Mouse (Mus musculus) heart, postnatal 0 days (tissue): ENCODE results near the gene Phc2. TPM values are rescaled to one million over a fixed set of nuclear protein-coding genes. Genes with fewer than 3 reads are reported as not detected.

Source experiments
- ATAC-seq: fragments of 200-750 bp; cut with Nextera tagmentation; 2 replicates; pipeline ENCODE4 v1.8.0; 2017; ENCODE audit warnings: low read depth, moderate number of reproducible peaks, moderate library complexity; ENCODE audit not compliant: insufficient read depth
- DNase-seq: peaks from one replicate; pipeline ENCODE4 v3.0.0-alpha.2; 2016; ENCODE audit warnings: low spot score
- H3K27ac ChIP-seq: fragments of 300-500 bp; sonication (generic); 2 replicates; pipeline ENCODE4 v1.5.1; 2014; ENCODE audit warnings: low read depth, mild to moderate bottlenecking
- H3K27me3 ChIP-seq: fragments of 300-500 bp; sonication (generic); 2 replicates; pipeline ENCODE4 v1.6.1; 2014; ENCODE audit warnings: low read length, mixed read lengths; ENCODE audit not compliant: control insufficient read depth, insufficient read depth
- H3K36me3 ChIP-seq: fragments of 300-500 bp; sonication (generic); replicated peaks from 2 replicates; pipeline ENCODE4 v1.6.1; 2014; ENCODE audit warnings: low read length, mixed read lengths; ENCODE audit not compliant: control insufficient read depth, insufficient read depth
- H3K4me1 ChIP-seq: fragments of 300-500 bp; sonication (generic); 2 replicates; pipeline ENCODE4 v1.6.1; 2014; ENCODE audit warnings: antibody characterized with exemption; ENCODE audit not compliant: control insufficient read depth, insufficient read depth
- H3K4me2 ChIP-seq: fragments of 300-500 bp; sonication (generic); 2 replicates; pipeline ENCODE4 v1.6.1; 2014; ENCODE audit warnings: low read depth, mild to moderate bottlenecking, low read length, moderate library complexity
- H3K4me3 ChIP-seq: fragments of 300-500 bp; sonication (generic); 2 replicates; pipeline ENCODE4 v1.5.1; 2014; ENCODE audit warnings: low read depth, low read length
- H3K9ac ChIP-seq: fragments of 300-500 bp; sonication (generic); replicated peaks from 2 replicates; pipeline ENCODE4 v1.6.1; 2014; ENCODE audit warnings: low read depth, low read length, mixed read lengths
- H3K9me3 ChIP-seq: fragments of 300-500 bp; sonication (generic); replicated peaks from 2 replicates; pipeline ENCODE4 v1.6.1; 2016; ENCODE audit warnings: low read length; ENCODE audit not compliant: control insufficient read depth
- CTCF ChIP-seq: IDR thresholded peaks from 2 replicates; pipeline ENCODE4 v1.5.1; 2016; ENCODE audit warnings: antibody characterized with exemption, control low read depth, low read depth
- EP300 ChIP-seq: IDR thresholded peaks from 2 replicates; pipeline ENCODE4 v1.6.1; 2016; ENCODE audit warnings: antibody characterized with exemption, low read depth
- WGBS: fragments of 180-500 bp; shearing (Covaris S2); extraction: QIAGEN DNeasy Blood & Tissue Kit; methylation state at CpG from one replicate; pipeline ENCODE4 v1.1.7; 2014; 5-methylcytosine and 5-hydroxymethylcytosine counted together
- polyA plus RNA-seq: library from polyadenylated mRNA; unstranded; fragments of >200 nt; fragmentation: Nextera tagmentation; extraction: Ambion mirVana; gene quantifications from 2 replicates; pipeline ENCODE4 v1.2.1, GENCODE M21; 2015
- total RNA-seq: library from RNA; depleted of rRNA; stranded (reverse); fragments of >200 nt; gene quantifications from 2 replicates; pipeline ENCODE4 v1.2.3, GENCODE M21; 2014; ENCODE audit warnings: low replicate concordance

Phc2 gene
- total and polyA plus RNA-seq, 2 experiments from 2014 or later, result 22.0 to 47.7 TPM

- Histone ChIP-seq H3K4me2 (peak overlapping the region; percentile 55), H3K27ac (no peak overlapping the region), H3K4me3 (0 out of 2 replicates have a peak overlapping the region, but pooled peaks have one; percentile 29), H3K9ac (no peak overlapping the region), H3K36me3 (no peaks in the 10 kb centered on the region), H3K9me3 (no peaks in the 10 kb centered on the region), H3K4me1 (peaks cover 10% of the 10 kb centered on the region; the same call in 1 of the 2 replicates), H3K27me3 (peaks cover 31% of the 10 kb centered on the region)
- ATAC-seq (no peak), DNase-seq (no peak)
- 49% methylated on average over 13 of the region's 13 CpGs for WGBS
- TF ChIP-seq EP300, result no peak
- no peak for TF ChIP-seq CTCF
Observed at GRCm38 (mm10) chr4:128712136-128712655, 57.7 kb downstream of the Phc2 start.

GRCm38 (mm10) chr4:128712941-128713340 is 58.4 kb downstream of the Phc2 start:
- Histone ChIP-seq H3K9ac (no peak overlapping the region), H3K4me2 (no peak overlapping the region), H3K4me3 (no peak overlapping the region), H3K4me1 (peaks cover 10% of the 10 kb centered on the region; the same call in 1 of the 2 replicates), H3K27ac (no peak overlapping the region), H3K27me3 (peaks cover 25% of the 10 kb centered on the region), H3K36me3 (no peaks in the 10 kb centered on the region), H3K9me3 (no peaks in the 10 kb centered on the region)
- DNase-seq, result no peak
- WGBS, result 87% methylated on average over 6 of the region's 6 CpGs
- ATAC-seq, result no peak
- TF ChIP-seq CTCF (no peak), EP300 (no peak)

- peaks cover 10% of the 10 kb centered on the region; the same call in 1 of the 2 replicates for H3K4me1 ChIP-seq
- TF ChIP-seq EP300, result no peak
- TF ChIP-seq CTCF, result no peak
- H3K4me3 ChIP-seq, result no peak overlapping the region
- ATAC-seq (no peak), DNase-seq (no peak)
- peaks cover 5% of the 10 kb centered on the region for H3K27me3 ChIP-seq
- no peaks in the 10 kb centered on the region for H3K9me3 ChIP-seq
- no peak overlapping the region for H3K4me2 ChIP-seq
- H3K27ac ChIP-seq, result no peak overlapping the region
- WGBS, result 39% methylated on average over 14 of the region's 14 CpGs
- H3K36me3 ChIP-seq, result no peaks in the 10 kb centered on the region
- no peak overlapping the region for H3K9ac ChIP-seq
Observed at GRCm38 (mm10) chr4:128715241-128716204, 61.0 kb downstream of the Phc2 start.

GRCm38 (mm10) chr4:128716279-128716678 is 61.8 kb downstream of the Phc2 start:
- TF ChIP-seq CTCF, result no peak
- no peak for TF ChIP-seq EP300
- H3K27me3 ChIP-seq, result no peaks in the 10 kb centered on the region
- H3K36me3 ChIP-seq, result no peaks in the 10 kb centered on the region
- no peak overlapping the region for H3K4me3 ChIP-seq
- 55% methylated on average over 4 of the region's 4 CpGs for WGBS
- no peaks in the 10 kb centered on the region for H3K9me3 ChIP-seq
- no peak overlapping the region for H3K9ac ChIP-seq
- H3K27ac ChIP-seq, result no peak overlapping the region
- H3K4me2 ChIP-seq, result no peak overlapping the region
- ATAC-seq (no peak), DNase-seq (no peak)
- H3K4me1 ChIP-seq, result peaks cover 10% of the 10 kb centered on the region; the same call in 1 of the 2 replicates

DNA sequence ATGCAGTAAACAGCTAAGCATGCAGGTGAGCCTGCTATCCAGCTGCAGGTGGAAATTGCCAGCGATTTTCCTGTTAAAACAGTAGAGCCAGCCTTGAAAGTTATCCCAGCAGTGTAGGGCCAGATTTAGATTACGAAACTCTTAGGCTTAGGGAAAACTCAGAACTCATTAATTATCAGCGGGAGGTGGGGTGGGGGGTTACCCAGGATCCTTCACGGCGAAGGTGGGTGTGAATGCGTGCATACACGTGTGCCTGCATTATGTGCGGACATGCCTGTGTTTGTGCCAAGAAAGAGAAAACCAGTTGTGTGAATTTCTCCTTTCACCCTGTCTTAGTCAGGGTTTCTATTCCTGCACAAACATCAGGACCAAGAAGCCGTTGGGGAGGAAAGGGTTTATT is 62.2 kb downstream of the Phc2 start:
- Histone ChIP-seq H3K4me1 (peaks cover 9% of the 10 kb centered on the region; the same call in 1 of the 2 replicates), H3K36me3 (no peaks in the 10 kb centered on the region), H3K4me3 (no peak overlapping the region), H3K9me3 (no peaks in the 10 kb centered on the region), H3K27ac (no peak overlapping the region), H3K9ac (no peak overlapping the region), H3K4me2 (no peak overlapping the region), H3K27me3 (no peaks in the 10 kb centered on the region)
- no peak for ATAC-seq
- WGBS, result 78% methylated on average over 9 of the region's 9 CpGs
- no peak for DNase-seq
- no peak for TF ChIP-seq CTCF
- no peak for TF ChIP-seq EP300
